Mouse (Mus musculus) olfactory bulb, adult 2 months (tissue): ENCODE measurements around the gene Timp2.

Experiments used
- CTCF ChIP-seq: fragments of 200-500 bp; IDR thresholded peaks from 2 replicates; pipeline ENCODE4 v1.5.1; 2012; ENCODE audit warnings: low read depth, mild to moderate bottlenecking, low read length, moderate library complexity; ENCODE audit not compliant: insufficient read depth
- POLR2A ChIP-seq: fragments of 200-500 bp; IDR thresholded peaks from 2 replicates; pipeline ENCODE4 v1.6.1; 2012; ENCODE audit warnings: mild to moderate bottlenecking, low read depth, low read length, moderate library complexity; ENCODE audit not compliant: insufficient read depth

DNA sequence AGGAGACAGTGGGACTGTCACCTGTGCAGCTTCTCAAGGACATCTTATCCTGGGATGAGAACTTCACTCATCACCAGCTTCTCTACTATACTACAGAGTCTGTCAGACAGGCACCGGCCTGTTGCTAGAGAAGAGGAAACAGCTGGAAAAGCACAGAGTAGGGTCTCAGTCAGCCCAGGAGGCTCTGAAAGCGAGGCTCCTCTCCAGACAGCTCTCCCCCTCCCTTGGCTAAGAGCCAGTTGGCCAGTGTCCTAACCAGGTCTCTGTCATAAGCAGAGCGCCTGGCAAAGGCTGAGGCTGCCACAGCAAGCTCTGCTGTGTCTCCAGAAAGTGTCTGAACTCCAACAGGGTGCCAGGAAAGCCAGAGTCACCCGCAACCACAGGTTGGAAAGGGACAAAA, 9.8 kb downstream of the Timp2 start:
- no peak for TF ChIP-seq POLR2A
- no peak for TF ChIP-seq CTCF
